Mouse (Mus musculus) G1E-ER4 (cell line): ENCODE results near the gene Cbx4. TPM values are rescaled to one million over a fixed set of nuclear protein-coding genes. Genes with fewer than 3 reads are reported as not detected.

Experiments used
- GATA1 ChIP-seq: IDR thresholded peaks from one replicate; pipeline ENCODE4 v1.8.0; 2012; ENCODE audit warnings: low read length, inconsistent platforms
- polyA plus RNA-seq: library from polyadenylated mRNA; stranded (reverse); fragments of >175 nt; gene quantifications from 2 replicates; pipeline ENCODE4 v1.2.3, GENCODE M21; 2012

Gene Cbx4
- polyA plus RNA-seq, 1 experiment, result not detected

DNA sequence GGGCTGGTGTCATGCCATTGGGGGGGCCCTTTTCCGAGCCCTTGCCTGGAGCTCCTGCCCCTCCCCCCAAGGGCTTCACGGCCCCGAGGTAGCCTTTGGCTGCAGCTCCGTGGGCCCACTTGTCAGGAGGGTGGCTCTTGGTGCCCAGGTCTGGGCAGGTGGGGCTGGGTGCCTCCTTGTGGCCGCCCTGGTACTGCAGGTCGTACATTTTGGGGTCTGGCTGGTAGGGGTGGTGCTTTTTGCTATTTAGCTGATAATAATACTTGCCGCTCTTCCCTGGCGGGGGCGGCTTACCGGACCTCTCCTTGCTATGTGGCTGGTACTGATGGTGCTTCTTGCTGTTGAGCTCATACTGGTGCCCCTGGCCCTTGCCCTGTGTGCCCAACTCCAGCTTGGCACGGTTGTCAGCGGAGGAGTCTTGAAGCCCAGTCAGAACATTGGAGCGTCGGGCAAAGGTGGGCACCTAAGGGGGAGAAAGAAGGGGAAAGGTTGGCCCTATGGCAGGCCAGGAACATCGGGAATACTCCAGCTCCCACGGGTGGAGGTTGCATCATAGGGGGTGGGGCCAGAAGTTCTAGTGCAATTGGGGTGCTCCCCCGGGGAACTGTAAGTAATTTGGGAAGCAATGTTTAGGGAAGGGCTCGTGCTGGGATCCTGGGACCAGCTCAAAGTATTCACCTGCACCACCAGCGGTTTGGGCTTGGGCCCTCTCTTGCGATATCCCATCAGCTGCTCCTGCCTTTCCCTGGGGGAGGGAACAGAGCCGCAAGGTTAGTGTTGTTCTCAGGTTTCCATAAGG lies 4.0 kb downstream of the Cbx4 start:
- no peak for TF ChIP-seq GATA1

DNA sequence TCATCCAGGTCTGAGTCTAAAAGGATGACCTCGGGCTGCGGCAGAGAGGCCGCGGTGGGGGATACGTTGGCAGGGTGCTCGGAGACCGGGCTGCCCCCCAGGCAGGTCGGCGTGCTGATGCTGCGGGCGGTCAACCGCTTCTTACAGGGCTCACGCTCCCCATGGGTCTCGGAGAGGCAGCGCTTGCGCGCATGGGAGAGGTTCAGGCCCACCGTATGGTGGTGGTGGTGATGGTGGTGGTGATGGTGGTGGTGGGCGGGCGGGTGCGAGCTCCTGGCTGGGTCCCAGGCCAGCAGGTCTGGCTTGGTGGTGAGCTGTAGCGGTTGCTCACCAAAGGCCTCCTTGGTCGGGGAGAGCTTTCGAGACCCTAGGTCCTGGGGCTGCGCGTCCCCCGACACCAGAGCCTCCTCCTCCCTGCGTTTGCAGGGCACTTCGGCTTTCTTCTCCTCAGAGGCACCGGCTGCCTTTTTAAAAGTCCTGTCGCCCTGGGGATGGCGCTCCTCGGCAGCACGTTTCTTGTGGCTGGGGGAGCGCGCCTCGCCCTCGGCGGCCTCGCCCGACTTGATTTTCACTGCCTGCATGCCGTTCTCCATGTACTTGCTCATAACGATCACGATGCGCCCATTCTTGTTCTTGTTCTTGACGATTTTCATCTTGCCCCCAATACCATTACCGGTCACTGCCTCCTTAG lies 4.7 kb downstream of the Cbx4 start:
- TF ChIP-seq GATA1, result no peak

DNA sequence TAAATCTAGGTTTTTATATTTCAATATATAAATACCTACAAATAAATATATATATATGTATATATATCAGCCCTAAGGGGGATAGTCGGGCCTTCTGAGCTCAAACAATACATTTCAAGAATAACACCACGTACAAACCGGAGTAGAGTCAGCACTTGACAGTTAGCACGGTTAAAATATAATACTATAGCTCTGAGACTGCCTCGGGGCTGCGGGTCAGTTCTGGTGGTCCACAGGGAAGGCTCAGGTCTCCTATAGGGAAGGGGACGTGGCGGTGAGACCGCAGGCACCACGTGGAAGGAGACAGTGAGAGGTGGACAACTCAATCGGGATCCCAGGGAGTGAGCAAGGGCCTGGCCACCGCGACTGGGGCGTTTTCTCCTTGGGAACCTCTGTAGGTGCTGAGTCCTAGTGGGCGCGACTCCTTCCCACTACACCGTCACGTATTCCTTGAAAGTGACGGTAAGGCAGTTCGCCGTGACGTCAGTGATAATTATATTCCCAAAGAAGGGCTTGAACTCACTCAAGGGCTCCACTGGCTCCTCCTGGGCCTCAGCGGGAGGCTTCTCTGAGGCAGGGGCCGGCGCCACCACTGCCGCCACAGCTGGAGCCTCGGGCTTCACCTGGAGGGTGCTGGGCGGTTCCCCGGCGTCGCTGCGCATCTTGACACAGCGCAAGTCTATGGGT lies 5.4 kb downstream of the Cbx4 start:
- TF ChIP-seq GATA1, result no peak

DNA sequence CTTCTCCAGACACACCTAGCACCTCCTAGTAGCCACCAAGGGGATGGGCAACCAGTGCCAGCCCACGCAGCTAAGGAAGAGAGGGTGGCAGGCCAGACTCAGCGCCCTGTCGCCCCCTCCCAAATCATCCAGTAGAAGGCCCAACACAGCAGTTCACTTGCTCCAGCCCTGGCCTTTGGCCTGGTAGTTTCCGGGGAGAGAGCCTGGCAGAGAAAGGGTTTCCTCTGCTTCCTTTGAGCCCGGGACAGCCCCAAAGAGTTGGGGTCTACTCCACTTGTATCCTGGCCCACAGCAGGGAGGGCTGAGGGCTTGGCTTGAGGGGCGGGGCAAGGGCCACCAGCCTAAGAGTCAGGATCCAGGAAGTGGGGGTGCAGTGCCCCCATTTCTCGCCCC lies 6.6 kb downstream of the Cbx4 start:
- no peak for TF ChIP-seq GATA1

DNA sequence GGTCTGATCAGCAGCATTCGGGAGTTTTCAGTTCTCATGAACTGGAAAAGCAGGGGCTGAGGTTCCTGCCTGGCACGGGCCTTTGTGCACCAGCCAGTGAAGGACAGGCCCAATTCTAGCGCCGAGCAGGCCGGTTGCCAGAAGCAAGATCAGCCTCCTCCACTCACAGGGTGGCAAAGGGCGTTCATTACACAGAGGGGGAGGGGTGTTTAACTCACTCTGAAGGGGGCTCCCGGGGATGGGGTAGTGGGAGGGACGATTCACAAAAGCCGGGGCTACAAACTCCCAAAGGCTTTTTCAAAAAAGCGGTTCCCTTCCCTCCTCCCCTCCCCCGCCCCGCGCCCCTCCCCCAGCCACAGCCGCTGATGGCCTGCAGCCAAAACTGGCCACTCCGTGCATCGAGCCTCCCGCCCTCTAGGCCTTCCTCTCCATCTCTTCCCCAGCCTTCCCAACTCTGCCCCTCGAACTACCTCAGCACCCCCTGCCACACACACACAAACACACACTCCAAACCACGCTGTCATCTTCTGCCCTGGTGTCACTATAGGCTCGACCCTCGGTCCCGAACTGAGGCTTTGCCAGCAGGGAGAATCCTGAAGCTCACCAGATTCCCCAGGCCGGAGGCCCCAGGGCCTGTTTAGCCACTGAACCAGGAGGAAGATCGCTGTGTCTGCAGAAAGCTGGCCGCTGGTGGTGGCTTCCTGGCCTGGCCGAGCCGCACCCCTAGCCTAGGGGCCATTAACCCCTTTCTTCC lies 7.2 kb downstream of the Cbx4 start:
- TF ChIP-seq GATA1, result no peak

DNA sequence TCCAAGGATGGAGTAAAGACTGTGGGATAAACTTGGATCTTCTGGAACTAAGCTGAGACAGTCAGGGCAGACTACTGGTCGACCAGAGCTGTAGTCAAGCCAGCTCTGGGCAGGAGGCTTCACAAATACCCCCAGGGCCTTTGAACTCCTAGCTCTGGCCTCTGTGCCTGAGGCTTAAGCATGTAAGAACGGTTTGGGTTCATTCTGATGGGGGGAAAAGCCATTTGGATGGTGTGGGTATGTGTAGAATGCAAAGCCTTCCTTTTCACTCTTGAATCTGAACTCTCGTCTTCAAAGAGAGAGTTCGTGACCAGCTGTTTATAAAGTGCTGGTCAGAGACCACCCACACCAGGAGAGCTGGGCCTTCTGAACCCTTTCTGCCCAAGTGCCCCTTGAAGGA lies 8.3 kb downstream of the Cbx4 start:
- no peak for TF ChIP-seq GATA1

DNA sequence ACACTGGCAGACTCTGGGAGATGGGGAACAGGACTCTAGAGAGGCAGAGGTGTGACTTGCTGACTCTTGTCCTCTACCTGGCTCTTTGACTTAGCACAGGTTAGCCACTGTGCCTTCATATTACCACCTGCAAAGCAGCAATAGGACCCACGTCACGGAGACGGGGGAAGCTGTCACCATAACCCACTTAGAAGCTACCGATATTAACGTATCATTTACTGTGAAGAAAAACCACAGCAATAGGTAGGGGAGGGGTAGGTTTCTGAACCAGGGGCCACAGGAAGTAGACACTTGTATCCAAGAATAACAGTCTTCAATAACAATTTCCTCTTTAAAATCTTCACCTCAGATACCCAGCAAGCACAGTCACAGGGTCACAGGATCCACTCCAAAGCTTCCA lies 10.2 kb downstream of the Cbx4 start:
- TF ChIP-seq GATA1, result no peak

DNA sequence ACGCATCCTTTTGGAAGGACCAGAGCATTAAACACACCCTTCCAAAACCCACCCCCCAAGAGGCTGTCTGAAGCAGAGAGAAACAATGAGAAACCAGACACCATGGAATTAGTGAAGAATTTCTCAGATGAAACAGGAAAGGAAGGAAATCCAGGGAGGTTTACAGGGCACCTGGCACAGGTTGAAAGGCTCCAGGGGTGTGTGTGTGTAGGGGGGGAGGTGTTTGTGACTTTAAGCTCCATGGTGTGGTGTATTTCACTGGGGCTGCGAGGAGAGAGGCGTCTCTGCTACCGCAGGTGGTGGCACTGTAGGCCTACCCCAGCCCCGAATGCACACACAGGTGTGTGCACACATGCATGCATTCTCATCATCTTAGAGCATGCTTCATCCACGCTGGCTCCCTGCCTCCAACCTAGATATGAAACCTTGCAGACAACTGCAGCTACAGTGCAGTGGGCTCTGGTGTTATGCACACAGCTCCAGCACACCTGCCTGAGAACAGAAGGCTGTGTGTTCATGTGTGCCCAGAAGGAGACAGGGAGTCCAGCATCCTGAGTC lies 12.1 kb downstream of the Cbx4 start:
- TF ChIP-seq GATA1, result no peak

DNA sequence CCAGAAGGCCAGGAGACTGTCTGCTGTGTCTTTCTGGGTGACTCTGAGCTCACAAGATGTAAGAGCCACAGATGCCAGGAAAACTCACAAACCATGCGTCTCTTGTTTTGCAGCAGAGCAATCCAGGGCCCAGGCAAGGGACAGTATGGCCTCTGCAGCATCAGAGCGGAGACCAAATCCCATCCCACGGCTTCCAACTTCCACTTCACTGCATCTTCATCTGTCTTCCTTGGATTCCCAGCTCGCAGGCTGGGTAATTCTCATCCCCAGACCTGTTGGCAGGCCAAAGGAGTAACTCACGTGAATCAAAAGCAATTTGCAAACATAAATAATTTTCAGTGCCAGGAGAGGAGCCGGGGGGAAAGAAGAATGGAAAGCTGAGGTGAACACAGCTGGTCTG lies 13.0 kb downstream of the Cbx4 start:
- TF ChIP-seq GATA1, result no peak

DNA sequence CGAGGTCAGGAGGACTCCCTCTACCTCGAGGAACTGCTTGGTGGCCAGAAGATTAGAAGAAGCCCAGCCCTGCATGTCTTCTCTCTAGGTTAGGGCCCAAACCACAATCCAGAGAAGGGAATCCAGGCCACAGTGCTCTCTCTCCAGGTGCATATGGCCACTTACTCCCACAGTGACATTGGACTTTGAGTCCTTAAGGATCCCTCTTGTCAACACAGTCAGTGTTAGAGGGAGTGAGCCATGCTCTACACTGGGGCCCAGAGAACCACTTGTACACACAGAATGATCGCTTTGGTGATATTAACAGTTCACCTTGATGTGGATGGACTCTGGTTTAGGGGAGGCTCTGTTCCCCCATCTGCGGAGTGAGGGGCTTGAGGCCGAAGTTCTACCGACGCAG lies 13.8 kb downstream of the Cbx4 start:
- no peak for TF ChIP-seq GATA1

DNA sequence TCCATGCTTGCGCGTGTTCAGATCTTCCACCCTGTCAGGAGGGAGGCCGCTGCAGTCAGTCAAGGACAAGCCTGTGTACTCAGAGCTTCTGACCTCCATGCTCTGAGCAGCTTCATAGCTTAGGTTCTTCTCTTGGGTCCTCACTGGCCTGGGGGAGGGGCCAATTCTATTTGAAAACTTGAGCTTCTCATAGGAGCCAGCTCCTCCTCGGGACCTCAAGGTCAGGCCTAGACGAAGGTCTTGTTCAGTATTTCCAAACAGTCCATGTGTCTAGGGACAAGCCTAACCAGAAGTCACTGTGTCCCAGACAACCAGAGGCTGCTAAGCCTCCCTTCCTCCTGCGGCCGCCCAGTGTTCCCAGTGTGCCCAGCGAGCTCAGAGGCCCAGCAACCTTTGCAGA lies 19.2 kb downstream of the Cbx4 start:
- TF ChIP-seq GATA1, result no peak

DNA sequence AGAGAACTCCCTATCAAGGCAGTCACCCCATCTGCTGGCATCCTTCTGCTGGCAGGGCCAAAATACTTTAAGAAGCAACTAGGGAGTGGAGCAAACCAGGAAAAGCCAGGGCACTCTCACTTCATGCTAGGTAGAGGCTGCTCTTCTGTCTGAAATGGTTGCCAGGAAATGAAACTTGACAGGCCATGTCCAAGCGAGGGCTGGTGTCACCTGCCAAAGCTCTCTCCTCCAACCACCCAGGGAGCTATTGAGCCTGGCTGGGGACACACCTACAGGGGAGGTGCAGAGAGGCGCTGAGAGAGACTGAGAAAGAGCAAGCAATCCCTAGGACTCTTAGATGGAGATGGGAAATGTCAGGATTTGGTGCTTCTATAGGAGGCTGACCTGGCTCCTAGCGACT lies 26.8 kb downstream of the Cbx4 start:
- no peak for TF ChIP-seq GATA1

DNA sequence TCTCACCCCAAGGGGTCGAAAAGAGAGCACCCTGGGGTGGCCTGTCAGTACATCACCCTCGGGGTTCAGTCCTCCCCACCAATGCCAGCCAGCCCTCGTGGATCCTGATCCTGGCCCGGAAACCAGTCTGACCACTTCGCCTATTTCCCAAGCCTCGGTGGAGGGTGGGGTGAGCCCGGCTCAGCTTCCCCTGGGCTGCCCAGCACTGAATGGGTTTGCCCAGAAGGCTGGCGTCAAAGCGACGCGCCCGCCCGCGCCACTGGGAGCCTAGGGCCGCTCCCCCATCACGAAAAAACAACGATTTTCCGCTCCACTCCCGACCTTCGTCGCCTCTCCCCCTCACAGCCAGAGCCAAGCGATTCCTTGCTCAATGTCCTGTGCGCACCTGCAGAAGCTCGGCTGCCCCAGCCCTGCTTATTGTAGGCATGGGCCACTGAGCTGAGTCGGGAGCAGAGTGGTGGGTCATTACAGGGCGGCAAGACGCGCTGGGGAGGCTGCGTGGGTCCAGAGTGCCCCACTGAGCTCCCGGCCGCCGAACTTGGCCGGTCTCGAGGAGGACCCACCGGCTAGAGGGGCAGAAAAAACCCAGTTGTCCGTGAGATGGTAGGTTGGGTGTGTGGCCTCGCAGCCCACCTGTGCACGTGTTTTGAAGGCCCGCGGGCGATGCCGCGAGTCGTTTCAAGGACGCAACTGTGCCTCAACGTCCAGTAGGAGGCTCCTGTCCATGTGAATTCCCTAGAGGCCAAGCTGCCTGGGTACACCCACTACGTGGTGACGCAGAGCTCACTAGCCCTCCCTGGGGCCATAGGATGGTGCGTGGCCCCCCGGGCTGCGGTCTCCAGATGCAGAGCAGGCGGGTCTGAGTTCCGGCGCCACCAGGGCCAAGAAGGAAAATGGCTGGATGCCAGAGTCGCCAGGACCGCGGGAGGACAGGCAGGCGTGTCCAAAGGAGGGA lies 27.7 kb downstream of the Cbx4 start:
- no peak for TF ChIP-seq GATA1

DNA sequence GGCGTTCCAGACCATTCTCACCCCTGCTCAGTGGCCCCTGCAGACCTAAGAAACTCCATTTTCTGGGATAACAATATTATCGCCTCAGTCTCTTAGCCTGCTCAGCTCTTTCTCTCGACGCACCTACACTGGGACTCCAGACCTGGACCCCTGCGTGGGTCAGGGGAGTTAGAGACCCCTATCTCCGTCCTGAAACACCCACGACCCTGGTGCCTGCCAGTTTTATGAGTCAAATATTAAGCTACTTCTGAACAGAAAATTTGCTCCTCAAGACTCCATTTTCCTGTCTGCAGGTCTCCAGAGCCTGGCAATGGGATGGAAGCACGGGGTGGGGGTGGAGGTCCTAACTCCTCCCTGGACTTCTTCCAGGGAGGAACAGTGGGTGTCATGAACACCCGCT lies 28.7 kb downstream of the Cbx4 start:
- no peak for TF ChIP-seq GATA1
